Mouse (Mus musculus): ENCODE results near the gene Zswim7. TPM values are rescaled to one million over a fixed set of nuclear protein-coding genes. Genes with fewer than 3 reads are reported as not detected.

Zswim7 gene
- polyA plus RNA-seq (2014; fragmentation: Nextera tagmentation; extraction: Ambion mirVana): 16.4 and 21.1 TPM in 2 replicates

- under 1% methylated on average over 68 of the region's 68 CpGs for WGBS
- DNase-seq (peak; percentile 96), ATAC-seq (ENCODE audit: insufficient read depth) (peak; percentile 95)
- H3K4me1 ChIP-seq (ENCODE audit: insufficient read depth): no peaks in the 10 kb centered on the region
- H3K4me3 ChIP-seq (ENCODE audit: low read depth, low read length): peak within 1 kb of the TSS; percentile 91
- peak within 1 kb of the TSS; percentile 88 for H3K27ac ChIP-seq (ENCODE audit: low read depth)
- H3K36me3 ChIP-seq (ENCODE audit: insufficient read depth): peaks cover 12% of the 10 kb centered on the region
- peak; percentile 81 for TF ChIP-seq CTCF (IDR thresholded peaks at IDR 0.05; ENCODE audit: low read depth)
- H3K4me2 ChIP-seq: peak within 1 kb of the TSS; percentile 81
- H3K9me3 ChIP-seq (ENCODE audit: low read depth, low read length): no peaks in the 10 kb centered on the region
- H3K27me3 ChIP-seq (ENCODE audit: insufficient read depth, low read length): no peaks in the 10 kb centered on the region
- peak within 1 kb of the TSS; percentile 84 for H3K9ac ChIP-seq
Observed at GRCm38 (mm10) chr11:62280675-62281600, at the start of gene Zswim7, which contains the start of gene Ttc19. Gene Zswim7, minus strand, starts transcription at chr11:62281375. Gene Ttc19, plus strand, starts transcription at chr11:62281473.

- Histone ChIP-seq H3K27ac (ENCODE audit: low read depth) (no peak overlapping the region), H3K4me2 (no peak overlapping the region), H3K9me3 (ENCODE audit: low read depth, low read length) (no peaks in the 10 kb centered on the region), H3K36me3 (ENCODE audit: insufficient read depth) (peaks cover 87% of the 10 kb centered on the region), H3K27me3 (ENCODE audit: insufficient read depth, low read length) (no peaks in the 10 kb centered on the region), H3K4me3 (ENCODE audit: low read depth, low read length) (no peak overlapping the region), H3K4me1 (ENCODE audit: insufficient read depth) (no peaks in the 10 kb centered on the region), H3K9ac (no peak overlapping the region)
- 51% methylated on average over 3 of the region's 3 CpGs for WGBS
- DNase-seq: no peak
- ATAC-seq (ENCODE audit: insufficient read depth): no peak
- TF ChIP-seq CTCF (IDR thresholded peaks at IDR 0.05; ENCODE audit: low read depth): no peak
Observed at GRCm38 (mm10) chr11:62323659-62324058, 42.5 kb upstream of the Zswim7 start.

- 57% methylated on average over 3 of the region's 3 CpGs for WGBS
- H3K9me3 ChIP-seq (ENCODE audit: low read depth, low read length): no peaks in the 10 kb centered on the region
- no peak for TF ChIP-seq CTCF (IDR thresholded peaks at IDR 0.05; ENCODE audit: low read depth)
- H3K4me1 ChIP-seq (ENCODE audit: insufficient read depth): no peaks in the 10 kb centered on the region
- H3K4me3 ChIP-seq (ENCODE audit: low read depth, low read length): no peak overlapping the region
- ATAC-seq (ENCODE audit: insufficient read depth): no peak
- no peaks in the 10 kb centered on the region for H3K27me3 ChIP-seq (ENCODE audit: insufficient read depth, low read length)
- no peak overlapping the region for H3K9ac ChIP-seq
- DNase-seq: peak; percentile 21
- no peak overlapping the region for H3K27ac ChIP-seq (ENCODE audit: low read depth)
- H3K4me2 ChIP-seq: no peak overlapping the region
- H3K36me3 ChIP-seq (ENCODE audit: insufficient read depth): peaks cover 88% of the 10 kb centered on the region
Observed at GRCm38 (mm10) chr11:62320097-62320496, 38.9 kb upstream of the Zswim7 start.

- ATAC-seq (ENCODE audit: insufficient read depth) (no peak), DNase-seq (no peak)
- Histone ChIP-seq H3K4me2 (no peak overlapping the region), H3K4me3 (ENCODE audit: low read depth, low read length) (no peak overlapping the region), H3K27me3 (ENCODE audit: insufficient read depth, low read length) (no peaks in the 10 kb centered on the region), H3K4me1 (ENCODE audit: insufficient read depth) (no peaks in the 10 kb centered on the region), H3K9ac (no peak overlapping the region), H3K9me3 (ENCODE audit: low read depth, low read length) (no peaks in the 10 kb centered on the region), H3K27ac (ENCODE audit: low read depth) (no peak overlapping the region), H3K36me3 (ENCODE audit: insufficient read depth) (peaks cover 95% of the 10 kb centered on the region)
- 66% methylated on average over 11 of the region's 11 CpGs for WGBS
- no peak for TF ChIP-seq CTCF (IDR thresholded peaks at IDR 0.05; ENCODE audit: low read depth)
Observed at GRCm38 (mm10) chr11:62317746-62318145, 36.6 kb upstream of the Zswim7 start.

- no peak for DNase-seq
- H3K9ac ChIP-seq: no peak overlapping the region
- no peaks in the 10 kb centered on the region for H3K27me3 ChIP-seq (ENCODE audit: insufficient read depth, low read length)
- no peaks in the 10 kb centered on the region for H3K9me3 ChIP-seq (ENCODE audit: low read depth, low read length)
- 94% methylated on average over 5 of the region's 5 CpGs for WGBS
- no peak overlapping the region for H3K4me2 ChIP-seq
- no peak for ATAC-seq (ENCODE audit: insufficient read depth)
- no peak overlapping the region for H3K4me3 ChIP-seq (ENCODE audit: low read depth, low read length)
- no peaks in the 10 kb centered on the region for H3K4me1 ChIP-seq (ENCODE audit: insufficient read depth)
- no peak overlapping the region for H3K27ac ChIP-seq (ENCODE audit: low read depth)
- peaks cover 77% of the 10 kb centered on the region for H3K36me3 ChIP-seq (ENCODE audit: insufficient read depth)
- TF ChIP-seq CTCF (IDR thresholded peaks at IDR 0.05; ENCODE audit: low read depth): no peak
Observed at GRCm38 (mm10) chr11:62314984-62315383, 33.8 kb upstream of the Zswim7 start.

GRCm38 (mm10) chr11:62309296-62309695, 28.1 kb upstream of the Zswim7 start:
- H3K27ac ChIP-seq (ENCODE audit: low read depth): no peak overlapping the region
- no peak overlapping the region for H3K4me2 ChIP-seq
- no peaks in the 10 kb centered on the region for H3K4me1 ChIP-seq (ENCODE audit: insufficient read depth)
- 94% methylated on average over 2 of the region's 2 CpGs for WGBS
- H3K27me3 ChIP-seq (ENCODE audit: insufficient read depth, low read length): no peaks in the 10 kb centered on the region
- no peak for DNase-seq
- H3K9me3 ChIP-seq (ENCODE audit: low read depth, low read length): no peaks in the 10 kb centered on the region
- H3K9ac ChIP-seq: no peak overlapping the region
- TF ChIP-seq CTCF (IDR thresholded peaks at IDR 0.05; ENCODE audit: low read depth): no peak
- H3K4me3 ChIP-seq (ENCODE audit: low read depth, low read length): no peak overlapping the region
- no peak for ATAC-seq (ENCODE audit: insufficient read depth)
- peaks cover 43% of the 10 kb centered on the region for H3K36me3 ChIP-seq (ENCODE audit: insufficient read depth)

GRCm38 (mm10) chr11:62305866-62306265, 24.7 kb upstream of the Zswim7 start:
- Histone ChIP-seq H3K36me3 (ENCODE audit: insufficient read depth) (peaks cover 21% of the 10 kb centered on the region), H3K4me1 (ENCODE audit: insufficient read depth) (no peaks in the 10 kb centered on the region), H3K27me3 (ENCODE audit: insufficient read depth, low read length) (no peaks in the 10 kb centered on the region), H3K4me2 (no peak overlapping the region), H3K4me3 (ENCODE audit: low read depth, low read length) (no peak overlapping the region), H3K9me3 (ENCODE audit: low read depth, low read length) (no peaks in the 10 kb centered on the region), H3K9ac (no peak overlapping the region), H3K27ac (ENCODE audit: low read depth) (no peak overlapping the region)
- WGBS: 95% methylated on average over 2 of the region's 2 CpGs
- no peak for TF ChIP-seq CTCF (IDR thresholded peaks at IDR 0.05; ENCODE audit: low read depth)
- ATAC-seq (ENCODE audit: insufficient read depth): no peak
- no peak for DNase-seq
